Mouse (Mus musculus): Measurements from ENCODE around the gene Cstf1.

GRCm38 (mm10) chr2:172407499-172407898, 37.0 kb downstream of the Cstf1 start:
- no peak for TF ChIP-seq POLR2A (IDR thresholded peaks at IDR 0.05; ENCODE audit: borderline replicate concordance, low read depth, low read length)
- TF ChIP-seq CTCF (IDR thresholded peaks at IDR 0.05; ENCODE audit: low read depth, low read length), result no peak

Data from bone marrow macrophage, adult 2 months (primary cell).